Mouse (Mus musculus): ENCODE data around the gene U2af2. TPM values are rescaled to one million over a fixed set of nuclear protein-coding genes. Genes with fewer than 3 reads are reported as not detected.
A peak's percentile ranks its signal among the peaks of the same experiment; 100 is the strongest.

The U2af2 gene
- polyA plus RNA-seq, 1 experiment: 159 TPM

- TF ChIP-seq MAX (IDR thresholded peaks at IDR 0.05; ENCODE audit: low read depth) (no peak), CEBPB (IDR thresholded peaks at IDR 0.05; ENCODE audit: insufficient read depth, poor library complexity, severe bottlenecking) (no peak), POLR2A (IDR thresholded peaks at IDR 0.05; ENCODE audit: insufficient read length, low read depth) (no peak), SRF (IDR thresholded peaks at IDR 0.05; ENCODE audit: control insufficient read depth, insufficient read length, low read depth) (no peak), MYOD1 (IDR thresholded peaks at IDR 0.05; ENCODE audit: control insufficient read depth in 1 of 3, insufficient read length in 2 of 3, low read depth in 2 of 3) (no peak), TCF3 (IDR thresholded peaks at IDR 0.05; ENCODE audit: insufficient read length, low read depth) (no peak), REST (IDR thresholded peaks at IDR 0.05; ENCODE audit: insufficient read depth, insufficient read length) (no peak), USF1 (IDR thresholded peaks at IDR 0.05; ENCODE audit: low read depth) (no peak), POLR2AphosphoS2 (IDR thresholded peaks at IDR 0.05; ENCODE audit: insufficient read length, low read depth) (no peak), TCF12 (IDR thresholded peaks at IDR 0.05; ENCODE audit: insufficient read depth, poor library complexity, severe bottlenecking) (no peak), MYOG (IDR thresholded peaks at IDR 0.05; ENCODE audit: control insufficient read depth in 1 of 3, insufficient read depth in 1 of 3, insufficient read length in 2 of 3, low read depth in 2 of 3) (no peak), E2F4 (IDR thresholded peaks at IDR 0.05; ENCODE audit: insufficient read depth) (no peak)
- no peak overlapping the region for H3K4me3 ChIP-seq
- no peak overlapping the region for H3ac ChIP-seq (ENCODE audit: control insufficient read depth, insufficient read length)
- H3K36me3 ChIP-seq (ENCODE audit: control insufficient read depth, insufficient read depth): peaks cover 26% of the 10 kb centered on the region
- H3K79me2 ChIP-seq (ENCODE audit: control insufficient read depth, insufficient read depth): peaks cover 7% of the 10 kb centered on the region
- H3K27me3 ChIP-seq (ENCODE audit: control insufficient read depth, insufficient read depth, insufficient read length): no peaks in the 10 kb centered on the region
- no peak overlapping the region for H3K4me2 ChIP-seq (ENCODE audit: low read depth)
Observed at GRCm38 (mm10) chr7:5030554-5031275, 31.2 kb upstream of the U2af2 start.

- Histone ChIP-seq H3ac (ENCODE audit: control insufficient read depth, insufficient read length) (no peak overlapping the region), H3K4me3 (no peak overlapping the region), H3K4me2 (ENCODE audit: low read depth) (no peak overlapping the region), H3K79me2 (ENCODE audit: control insufficient read depth, insufficient read depth) (no peaks in the 10 kb centered on the region), H3K36me3 (ENCODE audit: control insufficient read depth, insufficient read depth) (peaks cover 25% of the 10 kb centered on the region), H3K27me3 (ENCODE audit: control insufficient read depth, insufficient read depth, insufficient read length) (no peaks in the 10 kb centered on the region)
- TF ChIP-seq POLR2AphosphoS2 (IDR thresholded peaks at IDR 0.05; ENCODE audit: insufficient read length, low read depth) (peak; percentile 52), MAX (IDR thresholded peaks at IDR 0.05; ENCODE audit: low read depth) (no peak)
Observed at GRCm38 (mm10) chr7:5031496-5031895, 30.4 kb upstream of the U2af2 start.

GRCm38 (mm10) chr7:5033818-5034217, 28.1 kb upstream of the U2af2 start, which contains the start of gene 4632433K11Rik:
Gene 4632433K11Rik (plus strand): TSS chr7:5034118.
- Histone ChIP-seq H3K79me2 (ENCODE audit: control insufficient read depth, insufficient read depth) (no peaks in the 10 kb centered on the region), H3K36me3 (ENCODE audit: control insufficient read depth, insufficient read depth) (peaks cover 12% of the 10 kb centered on the region)
- TF ChIP-seq POLR2A (IDR thresholded peaks at IDR 0.05; ENCODE audit: insufficient read length, low read depth) (no peak), POLR2AphosphoS2 (IDR thresholded peaks at IDR 0.05; ENCODE audit: insufficient read length, low read depth) (no peak), TCF3 (IDR thresholded peaks at IDR 0.05; ENCODE audit: insufficient read length, low read depth) (no peak)

GRCm38 (mm10) chr7:5035628-5036027, 26.3 kb upstream of the U2af2 start:
- peaks cover 12% of the 10 kb centered on the region for H3K36me3 ChIP-seq (ENCODE audit: control insufficient read depth, insufficient read depth)
- TF ChIP-seq TCF12 (IDR thresholded peaks at IDR 0.05; ENCODE audit: insufficient read depth, poor library complexity, severe bottlenecking) (no peak), SRF (IDR thresholded peaks at IDR 0.05; ENCODE audit: control insufficient read depth, insufficient read length, low read depth) (no peak), POLR2AphosphoS2 (IDR thresholded peaks at IDR 0.05; ENCODE audit: insufficient read length, low read depth) (peak; percentile 55), E2F4 (IDR thresholded peaks at IDR 0.05; ENCODE audit: insufficient read depth) (no peak), TCF3 (IDR thresholded peaks at IDR 0.05; ENCODE audit: insufficient read length, low read depth) (no peak)
- no peak overlapping the region for H3K4me2 ChIP-seq (ENCODE audit: low read depth)

More at GRCm38 (mm10) chr7:5033818-5034217, 28.1 kb upstream of the U2af2 start, which contains the start of gene 4632433K11Rik:
- no peak within 1 kb of the TSS for H3ac ChIP-seq (ENCODE audit: control insufficient read depth, insufficient read length)
- no peaks in the 10 kb centered on the region for H3K27me3 ChIP-seq (ENCODE audit: control insufficient read depth, insufficient read depth, insufficient read length)
- no peak within 1 kb of the TSS for H3K4me3 ChIP-seq
- no peak within 1 kb of the TSS for H3K4me2 ChIP-seq (ENCODE audit: low read depth)

GRCm38 (mm10) chr7:5036136-5036535, 25.8 kb upstream of the U2af2 start:
- Histone ChIP-seq H3ac (ENCODE audit: control insufficient read depth, insufficient read length) (no peak overlapping the region), H3K79me2 (ENCODE audit: control insufficient read depth, insufficient read depth) (no peaks in the 10 kb centered on the region), H3K4me3 (no peak overlapping the region), H3K27me3 (ENCODE audit: control insufficient read depth, insufficient read depth, insufficient read length) (no peaks in the 10 kb centered on the region), H3K36me3 (ENCODE audit: control insufficient read depth, insufficient read depth) (peaks cover 12% of the 10 kb centered on the region), H3K4me2 (ENCODE audit: low read depth) (no peak overlapping the region)
- no peak for TF ChIP-seq E2F4 (IDR thresholded peaks at IDR 0.05; ENCODE audit: insufficient read depth)
- TF ChIP-seq POLR2AphosphoS2 (IDR thresholded peaks at IDR 0.05; ENCODE audit: insufficient read length, low read depth): peak; percentile 35
- no peak for TF ChIP-seq USF1 (IDR thresholded peaks at IDR 0.05; ENCODE audit: low read depth)

More at GRCm38 (mm10) chr7:5035628-5036027, 26.3 kb upstream of the U2af2 start:
- Histone ChIP-seq H3K79me2 (ENCODE audit: control insufficient read depth, insufficient read depth) (no peaks in the 10 kb centered on the region), H3K27me3 (ENCODE audit: control insufficient read depth, insufficient read depth, insufficient read length) (no peaks in the 10 kb centered on the region), H3K4me3 (no peak overlapping the region), H3ac (ENCODE audit: control insufficient read depth, insufficient read length) (no peak overlapping the region)
